Mouse (Mus musculus) small intestine, adult 2 months (tissue): Measurements from ENCODE around the gene Adm2.

Source experiments
- CTCF ChIP-seq: fragments of 200-500 bp; IDR thresholded peaks from 2 replicates; pipeline ENCODE4 v1.5.1; 2012; ENCODE audit warnings: low read depth, mild to moderate bottlenecking, control low read depth, inconsistent platforms, low read length, moderate library complexity, mixed read lengths; ENCODE audit not compliant: insufficient replicate concordance, insufficient read length; ENCODE audit errors: extremely low read depth
- POLR2A ChIP-seq: fragments of 200-500 bp; IDR thresholded peaks from 2 replicates; pipeline ENCODE4 v1.6.1; 2012; ENCODE audit warnings: low read depth, mild to moderate bottlenecking, control low read depth, inconsistent platforms, low read length, moderate library complexity

- TF ChIP-seq CTCF (no peak), POLR2A (no peak)
Observed at GRCm38 (mm10) chr15:89286114-89286513, 36.4 kb upstream of the Adm2 start.
